11 mouse cellular contexts compared by ENCODE assay signal in the genomic region with DNA sequence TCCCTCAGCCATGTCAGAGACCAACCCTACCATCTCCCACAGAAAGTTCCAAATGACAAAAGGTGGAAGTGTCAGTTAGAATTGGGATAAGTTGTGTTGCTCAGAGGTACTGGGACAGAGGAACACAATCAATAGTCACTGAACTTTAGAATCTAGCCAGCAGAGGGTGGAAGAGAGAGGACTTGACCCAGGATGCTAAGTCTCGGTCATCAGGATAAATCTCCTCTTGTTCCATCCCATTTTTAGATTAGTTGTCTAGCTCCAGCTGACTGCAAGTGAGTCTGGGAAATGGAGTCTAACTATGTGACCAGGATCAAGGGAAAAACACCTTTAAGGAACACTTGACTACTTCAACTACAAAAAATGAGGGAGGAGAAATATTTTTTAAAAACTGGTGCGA.
DNase-seq lines count a peak whose midpoint lies in the region; ATAC-seq and TF ChIP-seq lines count a peak whose summit lies in the region.
"Had no signal": no experiment of that assay in that cellular context is flagged by ENCODE, and none has a peak within 500 bp of the region (broad histone marks: within the 10 kb centered on the region; RNA-seq: fewer than 3 reads in every experiment).

No protein-coding gene starts in this region.

- intact Hi-C loops in heart, adult 2 months (cut with DNase I) = loop anchor here (1.0 to 5.0 kb wide), 2 partner anchors 150 to 334 kb away; no protein-coding TSS in a partner anchor
- intact Hi-C loops in heart, postnatal 36 days (cut with DNase I) = loop anchor here (5.0 kb wide), 2 partner anchors 60 to 245 kb away; no protein-coding TSS in a partner anchor

- no peaks in the 10 kb centered on the region for H3K9me3 ChIP-seq in midbrain, postnatal 0 days (ENCODE audit: low read length)
- no peaks in the 10 kb centered on the region for H3K9me3 ChIP-seq in midbrain, embryonic 16.5 days (replicated peaks; ENCODE audit: control insufficient read depth, low read length, poor library complexity, severe bottlenecking)
- H3K9me3 ChIP-seq: limb, embryonic 12.5 days; megakaryocyte, embryonic 14.5 days; neural tube, embryonic 13.5 days had no signal

- DNase-seq in heart, adult 2 months = no peak
- DNase-seq in heart, postnatal 36 days = no peak
- no peak for DNase-seq in midbrain, postnatal 0 days (ENCODE audit: low spot score)
- DNase-seq in embryo, embryonic 10 days (ENCODE audit: low spot score) = peak; percentile 26
- DNase-seq in naive thymus-derived CD4-positive, alpha-beta T cell, adult 2 months (ENCODE audit: low read depth) = peak; percentile 4
- DNase-seq in spleen, adult 12 weeks (ENCODE audit: low spot score) = no peak
- DNase-seq in frontal cortex, adult 2 months (ENCODE audit: extremely low spot score in 1 of 2, low spot score in 1 of 2) = no peak

- H3K27ac ChIP-seq in heart, adult 2 months = no peak overlapping the region
- H3K27ac ChIP-seq in midbrain, postnatal 0 days (ENCODE audit: low read depth, low read length) = no peak overlapping the region
- H3K27ac ChIP-seq in midbrain, embryonic 16.5 days (ENCODE audit: low read length) = no peak overlapping the region
- H3K27ac ChIP-seq: limb, embryonic 12.5 days; neural tube, embryonic 13.5 days had no signal

- no peaks in the 10 kb centered on the region for H3K4me1 ChIP-seq in heart, adult 2 months (ENCODE audit: control insufficient read depth, insufficient read depth, low read length)
- no peaks in the 10 kb centered on the region for H3K4me1 ChIP-seq in midbrain, postnatal 0 days (ENCODE audit: insufficient read depth, low read length)
- no peaks in the 10 kb centered on the region for H3K4me1 ChIP-seq in midbrain, embryonic 16.5 days (ENCODE audit: control insufficient read depth, insufficient read depth, low read length)
- H3K4me1 ChIP-seq: limb, embryonic 12.5 days; megakaryocyte, embryonic 14.5 days; neural tube, embryonic 13.5 days had no signal

- H3K36me3 ChIP-seq in heart, adult 2 months (ENCODE audit: control insufficient read depth, insufficient read depth, low read length) = no peaks in the 10 kb centered on the region
- no peaks in the 10 kb centered on the region for H3K36me3 ChIP-seq in midbrain, postnatal 0 days (ENCODE audit: insufficient read depth, low read length)
- H3K36me3 ChIP-seq in midbrain, embryonic 16.5 days (ENCODE audit: control insufficient read depth, insufficient read depth, low read length) = no peaks in the 10 kb centered on the region
- H3K36me3 ChIP-seq: limb, embryonic 12.5 days; neural tube, embryonic 13.5 days had no signal

- peak; percentile 70 for TF ChIP-seq CTCF in heart, adult 2 months (IDR thresholded peaks at IDR 0.05)
- peak; percentile 34 for TF ChIP-seq CTCF in midbrain, postnatal 0 days (IDR thresholded peaks at IDR 0.05)

- H3K27me3 ChIP-seq in heart, adult 2 months (ENCODE audit: control insufficient read depth, insufficient read depth, low read length) = no peaks in the 10 kb centered on the region
- H3K27me3 ChIP-seq in midbrain, postnatal 0 days (ENCODE audit: insufficient read depth, low read length) = no peaks in the 10 kb centered on the region
- no peaks in the 10 kb centered on the region for H3K27me3 ChIP-seq in midbrain, embryonic 16.5 days (ENCODE audit: control insufficient read depth, insufficient read depth, low read depth, low read length)
- H3K27me3 ChIP-seq: limb, embryonic 12.5 days; neural tube, embryonic 13.5 days had no signal

- H3K4me3 ChIP-seq in heart, adult 2 months = no peak overlapping the region
- H3K4me3 ChIP-seq in midbrain, postnatal 0 days (ENCODE audit: low read depth, low read length) = no peak overlapping the region
- no peak overlapping the region for H3K4me3 ChIP-seq in midbrain, embryonic 16.5 days (ENCODE audit: low read depth, low read length)
- H3K4me3 ChIP-seq: limb, embryonic 12.5 days; megakaryocyte, embryonic 14.5 days; neural tube, embryonic 13.5 days had no signal

- H3K4me2 ChIP-seq in midbrain, postnatal 0 days (ENCODE audit: low read depth, low read length, poor library complexity, severe bottlenecking) = no peak overlapping the region
- H3K4me2 ChIP-seq in midbrain, embryonic 16.5 days (ENCODE audit: low read length) = no peak overlapping the region
- H3K4me2 ChIP-seq: limb, embryonic 12.5 days; neural tube, embryonic 13.5 days had no signal

- H3K79me2 ChIP-seq in heart, adult 2 months (replicated peaks; ENCODE audit: control insufficient read depth, insufficient read depth, low read length) = no peaks in the 10 kb centered on the region

- H3K9ac ChIP-seq in heart, adult 2 months (ENCODE audit: low read depth, low read length) = no peak overlapping the region
- H3K9ac ChIP-seq in midbrain, postnatal 0 days (replicated peaks; ENCODE audit: low read length, poor library complexity, severe bottlenecking) = no peak overlapping the region
- no peak overlapping the region for H3K9ac ChIP-seq in midbrain, embryonic 16.5 days (ENCODE audit: low read depth, low read length)
- H3K9ac ChIP-seq: limb, embryonic 12.5 days; neural tube, embryonic 13.5 days had no signal

- TF ChIP-seq EP300 in heart, adult 2 months (IDR thresholded peaks at IDR 0.05; ENCODE audit: insufficient read depth, low read depth, low read length) = no peak

- ATAC-seq in midbrain, postnatal 0 days (ENCODE audit: low FRiP score) = no peak
- no peak for ATAC-seq in midbrain, embryonic 16.5 days

- 53% methylated on average over 2 of the region's 2 CpGs for WGBS in heart, adult 2 months
- whole genome bisulfite sequencing in midbrain, postnatal 0 days = 67% methylated on average over 2 of the region's 2 CpGs
- WGBS in midbrain, embryonic 16.5 days = 73% methylated on average over 2 of the region's 2 CpGs

- no peak for TF ChIP-seq POLR2A in heart, adult 2 months (IDR thresholded peaks at IDR 0.05; ENCODE audit: insufficient read depth, low read depth, low read length)

Comparison
In these comparisons a context has a peak if more than half of its experiments do, and no peak if none do; other contexts are left out.
1. DNase-seq: peak in embryo, embryonic 10 days (single experiment) and naive thymus-derived CD4-positive, alpha-beta T cell, adult 2 months (single experiment); none in heart, adult 2 months (0 of 2), heart, postnatal 36 days (0 of 2), midbrain, postnatal 0 days (single experiment), spleen, adult 12 weeks (single experiment) and frontal cortex, adult 2 months (0 of 2).